In the genomic region with DNA sequence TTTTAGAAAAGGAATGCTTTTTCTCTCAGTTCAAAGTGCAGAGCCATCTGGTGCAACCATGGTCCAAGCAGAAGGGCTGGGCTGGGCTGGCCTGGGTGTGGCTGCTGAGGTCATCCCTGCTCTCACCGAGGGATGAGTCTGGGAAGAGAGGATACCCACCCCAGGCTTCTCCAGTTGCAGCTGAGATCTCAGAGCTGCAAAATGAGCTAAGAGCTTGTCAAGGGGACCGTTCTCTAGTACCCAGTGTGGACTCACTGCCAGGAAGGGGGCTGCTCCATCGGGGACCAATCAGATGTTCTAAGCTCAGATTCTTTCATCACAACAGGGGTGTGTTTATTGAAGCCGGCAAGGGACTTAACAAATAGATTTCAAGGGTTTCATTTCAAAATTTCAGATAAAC, we compare ENCODE assay signal across 11 mouse cellular contexts.
DNase-seq lines count a peak whose midpoint lies in the region; ATAC-seq and TF ChIP-seq lines count a peak whose summit lies in the region.
"Had no signal": no experiment of that assay in that cellular context is flagged by ENCODE, and none has a peak within 500 bp of the region (broad histone marks: within the 10 kb centered on the region; RNA-seq: fewer than 3 reads in every experiment).

No protein-coding gene starts in this region.

- H3K36me3 ChIP-seq in kidney, embryonic 15.5 days, result no peaks in the 10 kb centered on the region
- H3K36me3 ChIP-seq in intestine, postnatal 0 days (ENCODE audit: control insufficient read depth, insufficient read depth), result no peaks in the 10 kb centered on the region
- H3K36me3 ChIP-seq: limb, embryonic 12.5 days had no signal

- H3K27me3 ChIP-seq in cerebellum, adult 2 months (ENCODE audit: control insufficient read depth, insufficient read depth, low read length), result no peaks in the 10 kb centered on the region
- H3K27me3 ChIP-seq in kidney, embryonic 15.5 days, result no peaks in the 10 kb centered on the region
- no peaks in the 10 kb centered on the region for H3K27me3 ChIP-seq in intestine, postnatal 0 days (replicated peaks; ENCODE audit: control insufficient read depth, insufficient read depth, low read length)
- H3K27me3 ChIP-seq: limb, embryonic 12.5 days had no signal

- no peaks in the 10 kb centered on the region for H3K4me1 ChIP-seq in cerebellum, adult 2 months (ENCODE audit: control insufficient read depth, insufficient read depth, low read length)
- H3K4me1 ChIP-seq in kidney, embryonic 15.5 days, result no peaks in the 10 kb centered on the region
- H3K4me1 ChIP-seq in intestine, postnatal 0 days (replicated peaks; ENCODE audit: control insufficient read depth, insufficient read depth, low read length), result no peaks in the 10 kb centered on the region
- H3K4me1 ChIP-seq: limb, embryonic 12.5 days had no signal

- no peak overlapping the region for H3K4me3 ChIP-seq in cerebellum, adult 2 months (replicated peaks; ENCODE audit: insufficient read depth, low read depth, low read length)
- H3K4me3 ChIP-seq in kidney, embryonic 15.5 days (replicated peaks), result no peak overlapping the region
- H3K4me3 ChIP-seq in intestine, postnatal 0 days (ENCODE audit: low read depth, low read length), result no peak overlapping the region
- H3K4me3 ChIP-seq: limb, embryonic 12.5 days had no signal

- H3K9ac ChIP-seq in kidney, embryonic 15.5 days, result no peak overlapping the region
- H3K9ac ChIP-seq in intestine, postnatal 0 days (ENCODE audit: low read depth, low read length), result no peak overlapping the region
- H3K9ac ChIP-seq: limb, embryonic 12.5 days had no signal

- H3K4me2 ChIP-seq in kidney, embryonic 15.5 days, result no peak overlapping the region
- no peak overlapping the region for H3K4me2 ChIP-seq in intestine, postnatal 0 days (replicated peaks; ENCODE audit: low read depth)
- H3K4me2 ChIP-seq: limb, embryonic 12.5 days had no signal

- no peak for TF ChIP-seq CTCF in cerebellum, adult 2 months (IDR thresholded peaks at IDR 0.05; ENCODE audit: borderline replicate concordance, insufficient read depth, low read depth, low read length)
- no peak for TF ChIP-seq CTCF in intestine, postnatal 0 days (IDR thresholded peaks at IDR 0.05; ENCODE audit: low read depth)

- peak; percentile 25 to 37 for DNase-seq in cerebellum, adult 2 months
- no peak for DNase-seq in cerebellum, postnatal 4 days (ENCODE audit: low spot score in 2 of 2)
- DNase-seq in kidney, postnatal 14 days, result no peak
- DNase-seq in 3T3-L1 (ENCODE audit: low read depth, low spot score), result peak; percentile 27
- peak; percentile 70 for DNase-seq in gastrocnemius, adult 18-20 months (ENCODE audit: low spot score)
- no peak for DNase-seq in T-cell, adult 2 months (ENCODE audit: low spot score)
- DNase-seq: lung, postnatal 14 days; retina, postnatal 1 day had no signal

- no peak for TF ChIP-seq POLR2A in cerebellum, adult 2 months (IDR thresholded peaks at IDR 0.05; ENCODE audit: borderline replicate concordance, insufficient read depth, low read length)

- H3K27ac ChIP-seq in cerebellum, adult 2 months (ENCODE audit: insufficient read depth, low read length), result no peak overlapping the region
- no peak overlapping the region for H3K27ac ChIP-seq in kidney, embryonic 15.5 days
- H3K27ac ChIP-seq in intestine, postnatal 0 days (ENCODE audit: low read depth, low read length), result no peak overlapping the region
- H3K27ac ChIP-seq: limb, embryonic 12.5 days had no signal

- peak; percentile 56 for ATAC-seq in kidney, embryonic 15.5 days (replicated peaks; ENCODE audit: low FRiP score)
- ATAC-seq in intestine, postnatal 0 days, result no peak

- WGBS in cerebellum, adult 2 months, result 10% methylated on average over 4 of the region's 4 CpGs
- 20% methylated on average over 4 of the region's 4 CpGs for WGBS in kidney, embryonic 15.5 days
- WGBS in intestine, postnatal 0 days, result 21% methylated on average over 4 of the region's 4 CpGs

- H3K9me3 ChIP-seq in kidney, embryonic 15.5 days (replicated peaks), result no peaks in the 10 kb centered on the region
- no peaks in the 10 kb centered on the region for H3K9me3 ChIP-seq in intestine, postnatal 0 days (ENCODE audit: control insufficient read depth)
- H3K9me3 ChIP-seq: limb, embryonic 12.5 days had no signal

Comparison
In these comparisons a context has a peak if more than half of its experiments do, and no peak if none do; other contexts are left out.
1. DNase-seq: peak in cerebellum, adult 2 months (2 of 2), 3T3-L1 (single experiment) and gastrocnemius, adult 18-20 months (single experiment); none in cerebellum, postnatal 4 days (0 of 2), kidney, postnatal 14 days (single experiment) and T-cell, adult 2 months (single experiment).